Mouse (Mus musculus) megakaryocyte, embryonic 14.5 days (primary cell): ENCODE measurements around the gene Rbm25. TPM values are rescaled to one million over a fixed set of nuclear protein-coding genes. Genes with fewer than 3 reads are reported as not detected.

Experiments used
- H3K27me3 ChIP-seq: replicated peaks from 2 replicates; pipeline ENCODE3; 2012; ENCODE audit warnings: inconsistent platforms
- H3K36me3 ChIP-seq: replicated peaks from 2 replicates; pipeline ENCODE3; 2012; ENCODE audit warnings: low read length, inconsistent platforms, mixed read lengths
- H3K4me1 ChIP-seq: 2 replicates; pipeline ENCODE4 v1.6.1; 2012; ENCODE audit warnings: inconsistent platforms
- H3K4me3 ChIP-seq: replicated peaks from 2 replicates; pipeline ENCODE3; 2012; ENCODE audit warnings: moderate library complexity, mild to moderate bottlenecking, inconsistent platforms
- H3K9me3 ChIP-seq: 2 replicates; pipeline ENCODE4 v1.6.1; 2012; ENCODE audit warnings: inconsistent platforms
- FLI1 ChIP-seq: IDR thresholded peaks from 2 replicates; pipeline ENCODE4 v1.6.1; 2012; ENCODE audit warnings: low read length, inconsistent platforms, mixed read lengths
- GATA1 ChIP-seq: IDR thresholded peaks from 3 replicates; pipeline ENCODE4 v1.6.1; 2012; ENCODE audit warnings: mixed read lengths, low read length, inconsistent platforms, borderline replicate concordance
- polyA plus RNA-seq: library from polyadenylated mRNA; stranded (reverse); fragments of >175 nt; gene quantifications from 2 replicates; pipeline ENCODE4 v1.2.3, GENCODE M21; 2012; ENCODE audit warnings: low replicate concordance; ENCODE audit not compliant: insufficient read depth

Rbm25 gene
- polyA plus RNA-seq, 1 experiment: 56.3 TPM

DNA sequence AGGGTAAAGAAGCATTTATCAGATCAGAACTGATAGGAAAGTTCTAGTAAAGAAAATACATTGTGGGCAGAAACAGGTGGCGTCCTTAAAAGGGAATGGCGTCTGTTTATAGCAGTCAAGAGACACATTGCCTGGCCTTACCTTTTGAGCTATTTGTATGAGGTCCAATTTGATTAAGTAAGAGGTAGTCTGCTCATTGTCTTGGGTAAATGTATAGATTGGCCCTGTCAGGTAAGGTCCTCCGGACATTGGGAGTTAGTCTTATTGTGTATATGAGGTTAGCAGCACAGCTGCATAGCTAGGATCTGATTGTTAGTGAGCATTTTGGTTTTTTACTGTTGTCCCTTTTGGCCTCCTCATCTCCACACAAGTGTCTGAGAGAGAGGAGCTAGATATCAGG is 63.6 kb downstream of the Rbm25 start:
- no peak overlapping the region for H3K4me3 ChIP-seq
- H3K36me3 ChIP-seq: peaks cover 55% of the 10 kb centered on the region
- no peaks in the 10 kb centered on the region for H3K27me3 ChIP-seq
- no peaks in the 10 kb centered on the region for H3K9me3 ChIP-seq
- peaks cover 67% of the 10 kb centered on the region for H3K4me1 ChIP-seq
- no peak for TF ChIP-seq GATA1
- TF ChIP-seq FLI1: no peak

DNA sequence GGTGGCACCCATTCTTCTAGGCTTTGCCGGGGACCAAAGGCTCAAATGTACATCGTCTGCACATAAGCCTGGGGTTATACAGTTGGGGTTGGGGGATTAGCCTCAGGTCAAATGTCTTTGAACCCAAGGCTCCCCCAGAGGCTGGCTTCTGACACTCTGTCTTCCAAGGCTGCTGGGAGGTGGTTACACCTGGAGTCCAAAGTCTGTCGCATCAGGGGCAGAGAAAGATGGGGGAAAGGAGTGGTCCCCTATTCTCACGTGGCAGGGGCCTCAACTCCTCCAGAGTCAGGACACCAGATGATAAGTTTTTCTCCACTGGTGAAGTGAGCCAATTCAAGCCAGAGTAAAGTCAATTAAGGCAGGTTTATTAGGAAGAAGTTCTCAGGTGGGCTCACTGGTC is 67.6 kb downstream of the Rbm25 start:
- Histone ChIP-seq H3K36me3 (peaks cover 67% of the 10 kb centered on the region), H3K9me3 (no peaks in the 10 kb centered on the region), H3K4me1 (peaks cover 41% of the 10 kb centered on the region), H3K27me3 (no peaks in the 10 kb centered on the region), H3K4me3 (no peak overlapping the region)
- TF ChIP-seq FLI1 (no peak), GATA1 (no peak)

DNA sequence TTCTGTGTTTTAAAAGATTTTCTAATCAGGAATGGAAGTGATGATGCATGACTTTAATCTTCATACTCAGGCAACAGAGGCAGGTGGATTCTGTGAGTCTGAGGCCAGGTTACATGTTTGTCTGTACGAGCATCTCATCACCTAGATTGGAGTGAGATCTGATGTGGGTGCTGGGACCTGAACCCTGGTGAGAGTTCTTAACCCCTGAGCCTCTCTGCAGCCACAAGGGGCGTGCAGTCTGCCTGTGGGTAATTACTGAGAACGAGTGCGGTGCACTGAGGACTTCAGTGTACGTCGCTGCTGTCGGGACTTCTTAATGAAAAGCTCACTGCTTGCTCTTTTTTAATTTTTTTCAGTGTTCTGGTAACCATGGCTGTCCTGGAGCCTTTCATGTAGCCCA is 70.6 kb downstream of the Rbm25 start:
- TF ChIP-seq FLI1 (no peak), GATA1 (no peak)
- Histone ChIP-seq H3K36me3 (peaks cover 76% of the 10 kb centered on the region), H3K9me3 (no peaks in the 10 kb centered on the region), H3K27me3 (no peaks in the 10 kb centered on the region), H3K4me1 (peaks cover 33% of the 10 kb centered on the region), H3K4me3 (no peak overlapping the region)

- no peaks in the 10 kb centered on the region for H3K27me3 ChIP-seq
- H3K4me1 ChIP-seq: peaks cover 33% of the 10 kb centered on the region
- H3K36me3 ChIP-seq: peaks cover 85% of the 10 kb centered on the region
- TF ChIP-seq GATA1 (no peak), FLI1 (no peak)
- H3K4me3 ChIP-seq: no peak overlapping the region
- H3K9me3 ChIP-seq: no peaks in the 10 kb centered on the region
Measured at GRCm38 (mm10) chr12:83702796-83703195, 71.8 kb downstream of the Rbm25 start.

DNA sequence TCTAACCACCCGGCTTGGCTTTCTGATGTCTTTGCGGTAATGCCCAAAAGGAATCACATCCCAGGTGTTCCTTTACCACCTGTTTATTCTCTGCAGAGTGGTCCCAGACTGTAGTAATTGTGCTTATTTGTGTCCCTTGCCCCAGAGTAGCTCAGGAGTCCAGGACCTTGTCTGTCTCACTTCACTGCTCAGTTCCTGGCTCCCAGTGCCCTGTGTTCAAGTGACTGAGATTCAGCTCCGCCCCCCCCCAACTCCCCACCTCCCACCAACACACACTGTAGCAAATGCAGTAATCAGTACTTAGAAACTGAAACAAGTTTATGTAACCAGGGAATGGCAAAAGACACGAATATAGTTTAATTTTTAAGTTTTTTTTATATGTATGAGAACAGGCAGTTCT is 75.9 kb downstream of the Rbm25 start:
- Histone ChIP-seq H3K27me3 (no peaks in the 10 kb centered on the region), H3K9me3 (no peaks in the 10 kb centered on the region), H3K4me1 (peaks cover 26% of the 10 kb centered on the region), H3K4me3 (no peak overlapping the region), H3K36me3 (peaks cover 83% of the 10 kb centered on the region)
- TF ChIP-seq FLI1 (no peak), GATA1 (no peak)

DNA sequence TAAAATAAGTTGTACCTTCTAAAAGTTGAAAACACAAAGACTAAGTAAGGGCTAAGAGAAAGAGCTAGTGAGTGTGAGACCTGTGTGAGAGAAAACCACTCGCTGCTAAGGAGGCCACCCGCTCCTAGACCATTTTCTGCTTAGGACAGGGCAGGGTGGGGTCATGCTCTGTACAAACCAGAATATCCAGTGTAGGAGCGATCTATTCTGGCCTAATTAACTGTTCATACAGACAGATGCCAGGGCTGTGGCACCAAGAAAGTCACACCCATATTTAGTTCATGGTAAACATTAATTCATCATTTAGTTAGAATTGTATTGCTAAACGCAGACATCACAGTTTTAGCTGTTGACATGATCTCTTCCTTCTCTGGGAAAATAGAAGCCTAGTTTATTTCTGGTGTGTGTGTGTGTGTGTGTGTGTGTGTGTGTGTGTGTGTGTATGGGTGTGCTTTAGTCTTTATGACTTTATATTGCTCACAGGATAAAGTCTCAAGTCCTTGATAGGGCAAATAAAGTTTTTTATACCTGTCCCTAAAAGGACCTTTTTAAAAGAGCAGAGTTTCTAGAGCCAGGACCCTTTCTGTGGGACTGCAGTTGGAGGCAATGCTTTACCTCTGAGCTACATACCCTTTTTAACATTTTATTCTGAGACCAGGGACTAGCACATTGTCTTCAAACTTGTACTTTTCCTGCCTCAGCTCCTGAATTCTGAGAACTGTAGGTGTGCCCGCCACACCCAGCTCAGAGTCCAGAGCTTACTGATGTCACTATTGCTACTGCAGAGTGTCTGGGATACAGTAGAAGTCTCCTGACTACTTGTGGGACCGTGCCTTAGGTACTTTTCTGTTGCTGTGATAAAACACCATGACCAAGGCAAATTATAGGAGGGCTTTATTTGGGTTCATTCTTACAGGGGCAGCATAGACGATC is 77.4 kb downstream of the Rbm25 start:
- Histone ChIP-seq H3K9me3 (no peaks in the 10 kb centered on the region), H3K36me3 (peaks cover 85% of the 10 kb centered on the region), H3K4me1 (peaks cover 32% of the 10 kb centered on the region), H3K27me3 (no peaks in the 10 kb centered on the region), H3K4me3 (no peak overlapping the region)
- no peak for TF ChIP-seq FLI1
- TF ChIP-seq GATA1: no peak

DNA sequence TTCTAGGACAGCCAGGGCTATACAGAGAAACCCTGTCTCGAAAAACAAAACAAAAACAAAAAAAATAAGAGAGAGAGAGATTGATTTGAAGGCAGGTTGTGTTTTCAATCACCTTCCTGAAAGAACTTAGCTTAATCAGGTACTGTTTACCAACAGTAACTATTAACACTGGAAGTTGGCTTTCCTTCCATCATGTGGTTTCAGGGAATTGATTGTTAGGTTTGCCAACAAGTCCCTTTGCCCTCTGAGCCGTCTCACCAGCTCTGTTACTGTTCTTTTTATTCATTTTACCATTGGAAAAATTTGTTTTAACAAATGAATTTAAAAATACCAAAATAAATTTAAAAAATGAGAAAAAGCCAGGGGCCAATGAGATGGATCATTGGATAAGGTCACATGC is 78.9 kb downstream of the Rbm25 start:
- Histone ChIP-seq H3K4me3 (no peak overlapping the region), H3K9me3 (no peaks in the 10 kb centered on the region), H3K4me1 (peaks cover 25% of the 10 kb centered on the region), H3K27me3 (no peaks in the 10 kb centered on the region), H3K36me3 (peaks cover 89% of the 10 kb centered on the region)
- TF ChIP-seq GATA1 (no peak), FLI1 (no peak)

DNA sequence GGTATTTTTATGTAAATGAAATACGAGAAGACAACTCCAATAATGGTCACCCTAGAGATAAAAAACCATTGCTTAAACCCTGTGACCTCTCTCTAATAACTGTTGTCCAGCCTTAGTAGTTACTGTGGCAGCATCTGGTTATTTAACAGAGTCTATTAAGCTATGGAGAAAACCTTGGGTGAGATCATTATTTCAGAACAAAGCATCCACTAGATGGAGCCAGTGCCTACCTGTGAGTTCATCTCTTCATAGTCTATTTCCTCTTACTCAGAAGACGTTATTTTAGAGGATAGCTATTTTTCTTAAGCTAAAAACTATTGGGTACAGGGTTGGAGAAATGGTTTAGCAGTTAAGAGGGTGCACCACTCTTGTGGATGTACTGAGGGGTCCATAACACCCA is 82.7 kb downstream of the Rbm25 start:
- no peak overlapping the region for H3K4me3 ChIP-seq
- H3K36me3 ChIP-seq: peaks cover 94% of the 10 kb centered on the region
- TF ChIP-seq FLI1: no peak
- TF ChIP-seq GATA1: no peak
- H3K27me3 ChIP-seq: no peaks in the 10 kb centered on the region
- no peaks in the 10 kb centered on the region for H3K9me3 ChIP-seq
- peaks cover 14% of the 10 kb centered on the region; the same call in 1 of the 2 replicates for H3K4me1 ChIP-seq

- Histone ChIP-seq H3K9me3 (no peaks in the 10 kb centered on the region), H3K36me3 (peaks cover 99% of the 10 kb centered on the region), H3K4me1 (peaks cover 16% of the 10 kb centered on the region; the same call in 1 of the 2 replicates), H3K4me3 (no peak overlapping the region), H3K27me3 (no peaks in the 10 kb centered on the region)
- TF ChIP-seq FLI1 (no peak), GATA1 (no peak)
Measured at GRCm38 (mm10) chr12:83716416-83717184, 85.6 kb downstream of the Rbm25 start.

DNA sequence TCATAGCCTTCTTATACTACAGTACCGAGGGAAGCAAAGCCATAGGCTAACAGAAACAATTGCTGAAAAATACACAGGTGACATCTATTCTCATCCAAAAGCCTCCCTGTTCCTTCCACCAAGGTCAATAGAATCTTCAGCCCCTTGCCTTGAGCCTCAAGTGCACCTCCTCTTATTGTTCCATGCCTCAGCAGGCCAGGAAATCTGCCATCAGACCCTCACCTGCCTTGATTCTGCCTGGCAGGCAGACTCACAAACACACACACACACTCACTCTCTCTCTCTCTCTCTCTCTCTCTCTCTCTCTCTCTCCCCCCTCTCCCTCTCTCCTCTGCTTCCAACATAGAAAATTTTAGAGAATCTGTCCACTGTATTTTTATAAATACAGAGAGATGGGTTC is 88.4 kb downstream of the Rbm25 start:
- H3K36me3 ChIP-seq: peaks cover 97% of the 10 kb centered on the region
- H3K9me3 ChIP-seq: no peaks in the 10 kb centered on the region
- H3K4me1 ChIP-seq: peaks cover 9% of the 10 kb centered on the region
- H3K4me3 ChIP-seq: no peak overlapping the region
- TF ChIP-seq FLI1: no peak
- no peak for TF ChIP-seq GATA1
- no peaks in the 10 kb centered on the region for H3K27me3 ChIP-seq
